Mouse (Mus musculus): ENCODE results near the gene Rufy1.
A peak's percentile ranks its signal among the peaks of the same experiment; 100 is the strongest.

Gene Rufy1

DNA sequence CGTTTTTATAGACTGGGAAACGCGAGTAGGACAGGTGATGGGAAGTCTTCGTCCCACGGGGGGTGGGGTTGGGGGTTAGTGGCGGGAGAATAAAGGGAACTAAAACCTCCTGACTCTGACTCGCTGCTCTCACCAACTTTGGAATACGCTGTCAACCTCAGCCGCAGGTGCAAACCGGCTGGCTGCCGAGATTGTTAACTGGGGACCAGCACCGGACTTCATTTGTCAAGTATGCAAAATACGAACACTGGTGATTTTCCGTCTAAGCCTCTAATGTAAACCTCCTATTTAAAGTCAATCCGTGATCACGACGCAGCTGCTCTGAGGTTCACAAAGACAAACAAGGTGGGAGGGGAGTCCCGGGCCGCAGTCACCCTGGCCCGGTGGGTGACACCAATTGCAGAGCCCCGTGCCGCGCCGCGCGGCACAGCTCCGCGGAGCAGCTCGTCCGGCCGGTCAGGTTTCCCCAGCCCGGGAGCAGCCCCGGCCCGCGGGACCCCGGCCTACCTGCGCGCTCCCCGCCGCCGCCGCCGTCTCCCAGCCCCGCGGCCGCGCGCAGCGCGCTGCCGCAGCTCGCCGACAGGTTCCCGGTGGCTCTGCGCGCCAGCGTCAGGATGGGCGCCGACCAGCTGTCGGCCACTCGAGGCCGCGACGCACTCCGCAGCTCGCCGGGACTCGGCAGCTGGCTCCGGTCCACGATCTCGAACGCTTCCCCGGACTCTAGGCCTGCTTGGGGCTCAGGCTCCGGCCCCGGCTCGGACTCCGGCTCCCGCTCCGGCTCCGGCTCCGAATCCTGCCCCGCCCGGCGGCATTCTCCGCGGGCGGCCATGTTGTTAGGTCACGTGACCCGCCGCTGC lies at the start of gene Rufy1:
TSS of gene Rufy1 (minus strand) at position 849 of the 857 bp plus-strand sequence.
- DNase-seq = peak; percentile 88 to 90

DNA sequence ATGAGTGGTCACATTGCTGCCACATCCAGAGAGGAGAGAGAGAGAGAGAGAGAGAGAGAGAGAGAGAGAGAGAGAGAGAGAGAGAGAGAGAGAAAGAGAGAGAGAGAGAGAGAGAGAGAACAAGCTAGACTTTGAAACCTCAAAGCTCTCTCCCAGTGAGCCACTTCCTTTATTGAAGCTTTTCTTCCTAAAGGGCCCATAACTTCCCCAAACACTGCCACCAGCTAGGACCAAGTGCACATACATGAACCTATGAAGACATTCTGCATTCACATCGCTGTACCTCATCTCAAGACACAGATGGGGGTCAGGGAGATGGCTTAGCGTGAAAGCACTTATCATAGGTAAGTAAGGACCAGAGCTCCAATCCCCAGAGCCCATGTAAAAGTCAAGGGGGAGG lies 47.1 kb upstream of the Rufy1 start:
- DNase-seq = no peak

DNA sequence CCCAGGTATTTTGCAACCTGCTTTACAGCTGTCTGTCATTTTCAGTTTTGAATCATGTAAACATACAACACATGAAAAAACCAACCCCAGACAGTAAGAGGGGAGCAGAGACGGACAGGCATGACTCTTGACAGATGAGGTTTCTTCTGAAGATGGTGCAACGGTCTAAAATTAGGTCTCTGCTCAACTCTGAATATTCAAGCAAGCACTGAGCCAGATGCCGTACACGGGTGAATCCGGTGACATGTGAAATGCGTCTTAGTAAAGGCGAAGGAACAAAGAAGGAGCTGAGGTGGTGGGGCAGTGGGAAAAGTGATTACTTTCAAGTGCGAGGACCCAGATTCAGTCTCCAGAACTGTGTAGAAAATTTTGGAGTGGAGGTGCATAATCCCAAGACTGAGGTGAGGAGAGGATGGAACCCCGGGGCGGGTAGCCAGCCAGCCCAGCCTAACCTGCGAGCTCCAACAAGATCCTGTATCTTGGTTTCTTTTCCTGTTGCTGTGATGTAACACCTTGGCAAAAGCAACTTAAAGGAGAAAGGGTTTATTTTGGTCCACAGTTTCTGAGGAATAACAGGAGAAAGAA lies 46.7 kb upstream of the Rufy1 start:
- DNase-seq = no peak

- peak in 1 of 2 experiments; percentile 42 for DNase-seq
These were observed 46.0 kb upstream of the Rufy1 start for GRCm38 (mm10) chr11:50476971-50477370.

DNA sequence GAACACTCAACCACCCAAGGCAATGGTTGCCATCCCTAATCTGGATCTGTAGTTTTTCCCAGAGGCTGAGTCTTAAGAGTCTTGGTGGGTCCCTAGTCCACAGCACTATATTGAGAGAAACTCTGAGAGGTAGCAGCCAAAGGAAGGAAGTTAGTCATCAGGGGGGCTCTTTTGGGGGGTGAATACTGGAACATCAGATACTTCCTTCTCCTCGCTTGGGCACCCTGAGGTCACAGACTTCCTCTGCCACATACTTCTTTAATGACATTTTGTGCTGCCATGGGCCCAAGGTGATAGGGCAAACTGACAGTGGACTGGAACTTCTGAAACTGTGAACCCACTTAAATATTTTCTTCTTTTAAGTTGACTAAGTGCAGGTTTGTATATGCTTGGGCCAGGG lies 43.0 kb upstream of the Rufy1 start:
- DNase-seq = no peak

GRCm38 (mm10) chr11:50472161-50472939 lies 41.4 kb upstream of the Rufy1 start:
- no peak for DNase-seq

DNA sequence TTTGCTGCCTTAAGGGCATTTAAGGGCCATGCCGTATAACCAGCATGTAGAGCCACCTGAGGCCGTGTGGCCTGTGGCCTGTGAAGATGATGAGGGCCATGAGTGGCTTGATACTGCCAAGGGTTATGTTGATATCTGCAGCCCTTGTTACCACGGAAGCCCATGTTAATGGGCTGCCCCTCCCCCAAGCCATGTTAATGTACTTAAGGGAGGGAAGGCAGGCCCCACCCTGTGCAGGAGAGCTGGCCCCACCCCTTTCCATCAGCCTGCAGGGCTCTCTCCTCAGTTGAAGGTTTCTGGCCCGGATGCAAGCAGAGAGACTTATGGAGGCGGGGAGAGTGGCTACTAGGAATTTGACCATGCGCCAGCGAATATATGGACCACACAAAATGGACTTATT lies 30.6 kb upstream of the Rufy1 start:
- DNase-seq = no peak

- no peak for DNase-seq
These were observed 28.3 kb upstream of the Rufy1 start for GRCm38 (mm10) chr11:50459250-50459649.

GRCm38 (mm10) chr11:50457111-50457911 lies 26.4 kb upstream of the Rufy1 start:
- peak; percentile 29 to 48 for DNase-seq

- DNase-seq = no peak
These were observed 25.5 kb upstream of the Rufy1 start for GRCm38 (mm10) chr11:50456455-50456854.

DNA sequence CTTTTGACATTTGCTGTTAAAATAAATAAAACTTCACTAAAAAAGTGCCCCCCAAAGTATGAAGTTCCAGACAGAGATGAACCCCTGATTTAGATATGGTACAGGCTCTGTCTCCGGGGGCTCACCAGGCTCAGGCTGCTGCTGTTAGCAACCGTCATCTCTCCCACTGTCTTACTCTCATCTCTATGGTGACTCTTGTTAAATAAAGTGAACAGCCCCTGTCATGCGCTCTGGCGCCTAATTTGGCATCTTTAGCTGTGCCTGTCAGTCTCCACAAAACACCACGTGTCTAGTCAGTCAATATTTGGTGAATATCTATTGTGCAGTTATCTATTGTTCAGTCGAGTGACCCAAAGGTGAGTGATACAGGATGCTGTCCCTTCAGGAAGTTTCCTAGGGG lies 24.0 kb upstream of the Rufy1 start:
- no peak for DNase-seq

DNA sequence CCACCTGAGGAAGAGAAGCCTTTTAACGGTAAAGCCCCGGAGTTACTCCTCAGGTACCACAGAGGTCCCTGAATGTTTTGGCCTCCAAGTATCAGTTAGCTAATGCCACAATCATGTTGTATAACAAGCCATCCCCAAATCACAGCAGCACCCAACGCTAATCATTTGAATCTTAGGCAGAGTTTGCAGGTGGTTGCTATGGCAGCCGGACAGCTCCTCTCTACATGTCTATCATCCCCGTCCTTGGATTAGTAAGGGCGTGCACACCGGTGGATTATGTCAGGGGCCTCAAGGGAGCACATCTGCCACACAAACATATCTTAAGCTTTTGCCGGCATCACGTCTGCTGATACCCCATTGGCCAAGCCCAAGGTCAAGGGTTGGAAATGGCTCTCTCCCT lies 19.3 kb upstream of the Rufy1 start:
- no peak for DNase-seq

DNA sequence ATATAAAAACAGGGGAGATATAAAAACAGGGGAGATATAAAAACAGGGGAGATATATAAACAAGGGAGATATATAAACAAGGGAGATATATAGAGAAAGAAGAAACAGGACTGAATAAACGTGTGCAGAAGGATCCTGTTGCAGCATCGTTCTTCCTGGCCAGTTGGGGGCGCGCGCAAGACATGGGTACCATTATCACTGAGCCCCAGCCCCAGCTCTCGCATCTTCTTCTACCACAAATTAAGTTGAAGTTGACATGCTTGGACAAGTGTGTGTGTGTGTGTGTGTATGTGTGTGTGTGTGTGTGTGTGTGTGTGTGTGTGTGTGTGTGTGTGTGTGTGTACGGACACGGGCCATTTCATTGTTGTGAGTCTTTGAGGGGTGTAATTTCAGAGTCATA lies 17.2 kb upstream of the Rufy1 start:
- peak; percentile 36 to 56 for DNase-seq

DNA sequence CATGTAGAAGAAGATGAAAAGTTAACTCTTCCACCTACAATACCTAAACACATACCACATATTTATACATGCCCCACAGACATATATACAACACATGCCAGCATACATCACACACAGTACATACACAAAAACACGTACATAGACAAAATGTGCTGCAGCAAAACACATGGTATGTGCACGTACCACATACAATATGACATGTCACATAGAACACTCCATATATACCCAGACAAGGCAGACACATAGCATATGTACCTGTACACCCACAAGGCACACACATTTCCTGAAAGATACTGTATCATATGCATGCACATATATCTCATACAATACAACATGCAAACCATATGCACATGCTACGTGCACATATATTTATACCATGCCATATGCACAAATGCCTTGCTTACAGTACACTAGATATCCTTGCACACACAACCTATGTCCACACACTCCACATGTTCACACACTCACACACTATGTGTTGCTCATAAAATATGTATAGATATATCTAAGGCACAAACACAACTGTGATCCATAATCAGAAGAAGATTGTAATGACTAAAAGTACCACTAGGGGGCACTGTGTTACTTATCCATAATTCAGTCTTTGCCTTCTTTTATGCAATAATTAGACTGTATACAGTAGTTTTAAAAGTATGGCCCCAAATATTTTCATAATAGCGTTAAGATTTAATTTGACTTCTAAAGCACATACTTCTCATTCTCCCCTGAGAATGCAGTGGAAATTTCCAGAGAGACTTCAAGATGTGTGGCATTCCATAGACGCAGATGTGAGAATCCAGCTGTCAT lies 12.5 kb upstream of the Rufy1 start:
- peak in 1 of 2 experiments; percentile 57 for DNase-seq

GRCm38 (mm10) chr11:50441637-50442036 lies 10.7 kb upstream of the Rufy1 start:
- no peak for DNase-seq

GRCm38 (mm10) chr11:50440691-50441090 lies 9.8 kb upstream of the Rufy1 start:
- no peak for DNase-seq

DNA sequence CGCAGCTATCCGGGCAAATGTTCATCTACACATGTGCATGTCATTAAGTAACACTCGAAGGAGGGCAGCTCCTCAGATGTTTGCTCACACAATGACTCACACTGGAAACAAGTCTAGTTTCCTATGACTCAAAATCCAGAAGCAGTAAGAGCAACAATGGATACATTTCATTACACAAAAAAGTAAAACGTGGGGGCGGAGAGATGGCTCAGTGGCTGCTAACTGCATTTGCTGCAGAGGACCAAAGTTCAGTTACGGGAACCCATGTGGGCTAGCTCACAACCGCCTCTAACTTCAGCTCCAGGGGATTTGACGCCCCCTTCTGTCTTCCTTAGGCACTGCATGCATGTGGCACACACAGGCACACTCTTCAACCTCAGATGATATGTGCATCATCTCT lies 8.9 kb upstream of the Rufy1 start:
- no peak for DNase-seq

GRCm38 (mm10) chr11:50432896-50433295 lies 2.0 kb upstream of the Rufy1 start:
- no peak for DNase-seq

GRCm38 (mm10) chr11:50432069-50432440 lies 1.1 kb upstream of the Rufy1 start:
- DNase-seq = no peak

GRCm38 (mm10) chr11:50431134-50432068 lies 476 bp upstream of the Rufy1 start:
- no peak for DNase-seq

GRCm38 (mm10) chr11:50426056-50426455 lies 4.9 kb downstream of the Rufy1 start:
- DNase-seq = no peak

Data from cerebellum, postnatal 14 days (tissue).